Mouse (Mus musculus): ENCODE results near the gene Sec16a. TPM values are rescaled to one million over a fixed set of nuclear protein-coding genes. Genes with fewer than 3 reads are reported as not detected.
"Not testable (repeated sequence)": the region's sequence is repeated elsewhere in the genome, so short reads cannot be mapped to it uniquely, and the experiment has no call there.

Gene Sec16a
- total RNA-seq, 2 experiments from 2014 or later: 31.1 to 43.9 TPM

DNA sequence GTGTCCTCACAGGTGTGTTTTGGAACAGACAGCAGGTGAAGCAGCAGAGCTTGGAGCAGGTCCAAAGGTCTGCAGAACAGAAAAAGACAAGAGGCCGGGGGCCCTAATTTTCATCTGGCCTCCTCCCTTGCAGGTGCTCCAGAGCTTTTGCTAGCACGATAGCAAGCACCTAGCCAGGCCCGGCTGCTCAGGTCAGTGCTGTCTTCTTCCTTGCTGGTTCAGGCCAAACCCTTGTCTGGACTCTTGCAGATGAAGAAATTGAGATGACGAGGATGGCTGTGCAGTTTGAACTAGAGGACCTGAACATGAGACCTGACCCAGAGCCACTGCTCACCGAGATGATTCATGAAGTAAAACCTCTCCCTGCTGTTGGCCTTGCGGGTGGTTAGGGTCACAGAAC, 53.4 kb downstream of the Sec16a start:
- ATAC-seq (ENCODE audit: poor library complexity, severe bottlenecking): no peak

DNA sequence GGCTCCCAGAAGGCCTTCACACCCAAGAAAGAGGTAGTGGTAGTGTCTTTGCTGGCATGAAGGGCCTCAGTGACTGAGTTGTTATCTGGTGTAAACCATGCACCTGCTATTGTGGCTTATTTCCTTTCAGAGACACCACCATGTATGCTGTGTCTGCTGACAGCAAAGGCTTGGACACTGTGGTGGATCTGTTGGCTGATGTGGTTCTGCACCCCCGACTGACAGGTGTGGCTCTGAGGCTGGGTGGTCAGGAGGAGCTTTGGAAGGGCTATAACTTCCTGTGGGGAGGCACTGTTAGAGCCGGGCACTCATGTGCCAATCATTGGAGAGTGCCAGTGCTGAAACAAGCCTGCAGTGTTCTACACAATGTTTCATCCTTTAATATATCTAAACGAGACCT, 54.1 kb downstream of the Sec16a start:
- ATAC-seq (ENCODE audit: poor library complexity, severe bottlenecking): no peak

DNA sequence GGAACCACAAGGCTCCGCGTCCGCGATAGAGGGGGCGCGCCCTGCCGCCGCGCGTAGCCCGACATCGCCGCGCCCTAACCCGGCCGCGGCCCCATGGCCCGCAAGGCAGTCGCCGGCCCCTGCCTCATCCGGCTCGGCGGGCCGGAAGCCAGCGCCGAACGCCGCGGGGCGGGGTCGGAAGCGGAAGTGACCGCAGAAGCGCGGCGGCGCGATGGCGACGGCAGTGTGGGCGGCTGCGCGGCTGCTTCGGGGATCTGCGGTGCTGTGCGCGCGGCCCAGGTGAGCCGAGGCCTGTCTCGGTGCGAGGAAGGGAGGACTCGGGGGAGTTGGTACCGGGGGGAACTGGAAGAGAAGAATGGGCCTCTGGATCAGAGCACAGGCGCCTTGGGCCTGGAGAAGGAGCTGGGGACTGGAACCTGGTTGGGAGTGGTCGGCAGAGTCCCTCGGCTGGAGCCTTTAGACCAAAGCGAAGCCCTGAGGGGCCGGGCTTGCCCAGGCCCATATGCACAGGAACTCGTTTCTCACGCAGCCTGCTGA, 55.8 kb downstream of the Sec16a start, which contains the start of the genes Entr1 and Pmpca:
Gene Entr1, minus strand, starts transcription at position 163 of the 537 bp plus-strand sequence.
Gene Pmpca, plus strand, starts transcription at position 186 of the 537 bp plus-strand sequence.
- ATAC-seq (ENCODE audit: poor library complexity, severe bottlenecking): peak; percentile 97

DNA sequence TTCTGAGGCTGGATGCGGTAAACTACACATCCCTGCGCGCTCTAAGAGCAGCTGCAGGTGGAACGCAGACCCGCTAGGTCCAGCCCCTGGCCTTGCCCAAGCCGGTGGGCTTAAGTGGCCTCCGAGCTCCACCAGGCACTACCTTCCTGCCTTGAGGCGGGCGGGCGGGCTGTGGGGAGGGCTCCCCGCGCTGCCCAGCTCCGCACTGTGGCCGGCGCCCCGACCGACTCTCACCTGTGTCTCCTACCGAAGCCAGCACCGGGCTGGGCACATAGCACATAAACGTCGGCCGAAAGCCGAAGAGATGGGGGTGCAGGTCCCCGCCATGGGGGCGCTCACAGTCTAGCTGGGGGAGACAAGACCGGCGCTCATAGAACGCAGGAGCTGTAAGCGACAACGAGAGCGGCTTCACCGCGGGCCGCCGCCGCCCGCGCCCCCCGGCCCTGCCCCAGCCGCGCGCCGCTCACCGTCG, 56.3 kb downstream of the Sec16a start:
- peak; percentile 8 for ATAC-seq (ENCODE audit: poor library complexity, severe bottlenecking)

DNA sequence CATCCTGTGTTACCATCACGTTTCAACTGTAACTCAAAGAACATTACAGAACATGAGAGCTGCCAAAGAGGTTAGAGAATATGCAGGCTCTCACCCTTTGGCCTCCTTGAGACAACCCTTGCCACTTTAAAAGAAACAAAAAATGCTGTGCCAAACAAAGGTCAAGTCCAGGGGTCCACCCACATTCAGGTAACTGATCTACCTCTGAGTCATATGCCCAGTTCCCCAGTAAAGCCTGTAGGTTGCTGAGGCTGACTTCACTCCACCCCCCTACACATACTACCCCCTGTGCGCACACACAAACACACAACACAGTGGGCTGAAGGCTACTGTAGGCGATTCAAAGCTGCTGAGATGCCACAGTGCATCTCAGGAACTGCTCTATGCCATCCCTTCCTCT, 57.3 kb downstream of the Sec16a start:
- no peak for ATAC-seq (ENCODE audit: poor library complexity, severe bottlenecking)

DNA sequence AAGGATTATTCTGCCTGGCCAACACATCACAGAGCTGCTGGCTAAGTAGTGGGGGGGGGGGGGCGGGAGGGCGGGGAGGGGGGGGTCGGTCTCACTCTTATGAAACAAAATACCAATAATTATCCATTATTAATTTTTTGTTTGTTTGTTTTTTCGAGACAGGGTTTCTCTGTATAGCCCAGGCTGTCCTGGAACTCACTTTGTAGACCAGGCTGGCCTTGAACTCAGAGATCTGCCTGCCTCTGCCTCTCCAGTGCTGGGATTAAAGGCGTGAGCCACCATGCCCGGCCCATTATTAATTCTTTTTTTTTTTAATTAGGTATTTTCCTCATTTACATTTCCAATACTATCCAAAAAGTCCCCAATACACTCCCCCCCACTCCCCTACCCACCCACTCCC, 64.1 kb downstream of the Sec16a start:
- ATAC-seq (ENCODE audit: poor library complexity, severe bottlenecking): not testable (repeated sequence)

DNA sequence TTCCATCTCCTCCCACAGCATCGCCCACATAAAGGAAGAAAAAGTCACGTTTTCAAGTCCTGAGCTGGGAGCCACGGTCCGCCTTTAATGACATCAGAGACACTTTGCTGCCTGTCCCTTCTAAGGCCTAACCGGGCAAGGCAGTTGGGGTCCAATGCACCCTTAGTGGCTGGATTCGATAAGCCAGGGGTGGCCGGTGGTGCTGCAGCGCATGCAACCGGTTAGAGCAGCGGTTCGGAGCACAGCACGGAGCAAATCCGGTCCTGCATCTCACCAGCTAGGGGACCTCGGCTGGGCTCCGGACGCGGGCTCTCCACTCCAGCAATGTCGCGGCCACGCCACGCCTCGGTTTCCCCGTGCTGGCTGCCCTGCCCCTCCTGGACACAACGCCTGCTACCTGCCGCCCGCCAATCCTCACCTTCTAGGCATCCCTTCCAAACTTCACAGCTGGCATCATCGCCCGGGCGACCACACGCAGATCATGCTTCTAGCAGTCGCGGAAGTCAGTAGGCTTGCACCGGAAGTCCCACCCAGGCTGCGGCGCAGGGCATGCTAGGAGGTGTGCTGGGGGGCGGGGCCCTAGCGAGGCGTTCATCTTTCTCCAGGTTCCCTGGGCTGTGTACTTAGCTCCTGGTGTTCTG, 64.8 kb downstream of the Sec16a start, which contains the start of gene Snapc4:
Gene Snapc4, minus strand, starts transcription at position 523 of the 641 bp plus-strand sequence.
- peak; percentile 99 for ATAC-seq (ENCODE audit: poor library complexity, severe bottlenecking)

DNA sequence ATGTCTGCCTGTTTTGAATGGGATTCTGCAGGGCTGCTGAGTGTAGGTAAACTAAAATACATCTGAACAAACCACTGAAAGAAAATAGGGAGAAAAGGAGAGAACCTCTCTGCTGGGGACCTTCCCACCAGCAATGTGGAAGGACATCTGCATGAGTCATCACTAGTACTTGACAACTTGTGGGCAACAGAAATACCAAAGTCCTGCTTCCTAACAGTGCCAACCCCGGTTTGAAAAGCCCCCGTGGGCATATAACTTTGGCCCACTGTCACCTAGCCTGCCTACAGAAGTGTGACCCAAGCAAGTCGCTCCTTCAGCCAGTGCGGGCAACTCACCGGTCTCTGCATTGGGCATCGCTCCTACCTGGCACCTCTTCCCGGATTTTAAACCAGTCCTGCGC, 72.6 kb downstream of the Sec16a start:
- ATAC-seq (ENCODE audit: poor library complexity, severe bottlenecking): no peak

DNA sequence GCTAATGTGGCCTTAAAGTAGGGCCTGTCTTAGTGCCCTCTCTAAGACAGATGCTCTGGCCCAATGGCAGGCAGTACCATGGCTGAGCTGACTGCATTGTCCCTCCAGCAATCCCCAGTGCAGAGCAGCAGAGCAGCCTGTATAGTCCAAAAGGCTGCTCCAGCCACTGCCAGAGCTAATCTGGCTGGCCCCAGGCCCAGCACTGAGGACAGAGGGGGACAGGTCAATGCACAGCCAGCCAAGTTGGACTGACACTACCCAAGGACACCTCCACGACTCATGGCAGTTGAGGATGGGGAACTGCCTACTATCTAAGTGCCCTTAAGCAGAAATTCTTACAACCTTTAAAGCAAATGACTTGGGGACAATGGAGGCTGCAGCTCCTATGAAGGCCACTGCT, 76.4 kb downstream of the Sec16a start:
- ATAC-seq (ENCODE audit: poor library complexity, severe bottlenecking): no peak

DNA sequence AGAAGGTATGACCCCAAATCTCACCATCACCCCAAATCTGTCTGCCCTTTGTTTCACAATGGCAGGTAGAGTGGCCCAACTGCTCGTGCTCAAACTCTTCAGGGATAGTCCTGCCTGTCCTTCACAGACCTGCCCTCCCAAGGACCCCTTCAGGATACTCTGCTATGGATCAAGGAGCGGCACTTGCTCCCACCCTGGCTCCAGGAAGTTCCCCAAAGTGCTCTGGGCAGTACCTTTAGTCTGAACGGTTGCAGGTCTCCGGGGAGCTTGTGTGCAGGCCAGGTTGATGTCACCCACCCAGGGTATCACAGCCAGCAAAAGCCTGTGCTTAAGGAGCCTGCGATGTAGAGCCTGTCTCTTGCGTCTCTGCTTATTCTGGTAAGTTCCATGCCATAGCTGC, 77.1 kb downstream of the Sec16a start:
- ATAC-seq (ENCODE audit: poor library complexity, severe bottlenecking): no peak

DNA sequence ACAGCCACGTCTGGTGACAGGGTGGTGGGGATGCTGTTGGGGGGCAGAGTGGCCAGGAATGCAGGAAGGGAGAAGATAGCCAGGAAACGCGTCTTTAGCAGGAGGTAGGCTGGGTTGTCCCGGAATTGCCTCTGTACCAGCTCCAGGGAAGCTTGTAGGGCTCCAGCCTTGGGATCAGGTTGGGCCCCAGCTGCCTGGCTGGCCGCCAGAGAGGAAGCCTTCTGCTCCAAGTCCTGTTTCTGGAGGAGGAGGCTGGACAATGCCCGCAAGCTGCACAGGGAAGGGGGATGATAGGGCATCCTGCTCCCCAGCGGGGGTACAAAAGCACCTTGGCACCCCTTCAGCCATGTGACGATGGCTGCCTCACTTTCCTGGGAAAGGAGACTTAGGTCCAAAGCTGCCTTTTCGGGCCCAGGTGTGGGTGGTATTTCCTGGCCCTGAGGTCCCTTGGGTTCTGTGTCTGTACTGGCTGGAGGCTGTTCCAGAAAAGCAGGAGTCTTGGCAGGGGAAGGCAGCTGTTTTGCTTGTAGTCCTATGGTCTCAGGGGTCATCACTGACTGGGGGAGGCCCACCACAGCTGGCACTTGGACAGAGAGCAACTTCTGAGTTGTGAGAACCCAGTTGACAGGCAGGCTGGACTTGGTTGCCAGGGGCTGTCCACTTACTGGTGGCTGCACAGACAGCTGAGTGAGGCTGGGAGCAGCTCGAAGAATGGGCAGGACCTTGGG, 80.1 kb downstream of the Sec16a start:
- ATAC-seq (ENCODE audit: poor library complexity, severe bottlenecking): no peak

DNA sequence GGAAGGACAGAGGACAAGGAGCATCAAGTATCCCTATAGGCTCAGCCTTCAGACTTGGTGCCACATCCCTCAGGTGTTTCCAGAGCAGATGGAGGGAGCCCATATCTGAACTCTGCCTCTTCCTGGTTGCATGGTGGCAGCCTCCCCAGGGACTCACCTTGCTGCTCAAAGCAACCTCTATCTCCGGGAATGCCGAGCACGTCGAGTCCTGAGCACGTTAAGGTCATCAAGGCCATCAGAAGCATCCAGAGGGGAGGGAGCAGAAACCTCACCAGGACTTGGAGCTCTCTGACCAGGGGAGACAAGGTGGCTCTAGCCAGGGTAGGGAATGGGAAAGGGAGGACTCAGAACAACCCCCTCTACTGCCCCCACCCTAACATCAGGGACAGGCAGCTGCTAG, 81.5 kb downstream of the Sec16a start:
- ATAC-seq (ENCODE audit: poor library complexity, severe bottlenecking): no peak

DNA sequence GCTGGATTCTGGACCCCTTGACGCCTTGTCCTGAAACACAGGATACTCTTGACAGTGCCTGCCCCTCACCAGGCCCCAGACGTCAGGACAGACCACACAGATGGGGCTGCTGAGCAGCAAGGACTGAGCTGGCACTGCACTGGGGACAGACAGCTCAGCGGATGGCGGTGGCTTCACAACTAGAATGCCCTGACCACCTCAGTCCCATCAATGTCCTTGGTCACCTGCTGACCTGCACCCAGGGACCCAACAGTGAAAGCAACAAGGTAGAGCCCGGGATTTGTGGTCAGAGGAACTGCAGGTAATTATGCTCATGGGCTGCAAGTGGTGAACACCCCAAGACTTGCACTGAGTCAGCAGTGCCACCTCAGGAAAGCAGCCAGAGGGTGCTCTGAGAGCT, 82.0 kb downstream of the Sec16a start:
- ATAC-seq (ENCODE audit: poor library complexity, severe bottlenecking): no peak

DNA sequence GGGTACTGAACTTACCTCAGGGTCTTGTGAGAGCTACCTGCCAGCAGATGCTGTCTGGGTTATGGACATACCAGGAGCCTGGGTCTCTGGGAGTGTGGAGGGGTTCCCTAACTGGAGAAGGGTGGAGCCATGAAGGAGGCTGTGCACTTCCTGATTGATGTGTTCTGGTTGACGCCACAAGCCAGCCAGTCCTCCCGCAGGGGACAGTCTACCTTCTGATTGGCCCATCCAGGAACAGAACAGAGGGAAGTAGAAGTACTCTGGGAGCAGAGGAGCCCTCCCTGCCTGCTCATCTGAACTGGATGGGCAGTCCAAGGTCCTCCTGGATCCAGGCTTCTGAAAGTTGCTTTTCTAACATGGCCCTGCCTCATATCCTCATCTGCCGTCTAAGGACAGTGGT, 84.2 kb downstream of the Sec16a start, which contains the start of gene Card9:
Gene Card9, minus strand, starts transcription at position 147 of the 400 bp plus-strand sequence.
- ATAC-seq (ENCODE audit: poor library complexity, severe bottlenecking): peak; percentile 85

DNA sequence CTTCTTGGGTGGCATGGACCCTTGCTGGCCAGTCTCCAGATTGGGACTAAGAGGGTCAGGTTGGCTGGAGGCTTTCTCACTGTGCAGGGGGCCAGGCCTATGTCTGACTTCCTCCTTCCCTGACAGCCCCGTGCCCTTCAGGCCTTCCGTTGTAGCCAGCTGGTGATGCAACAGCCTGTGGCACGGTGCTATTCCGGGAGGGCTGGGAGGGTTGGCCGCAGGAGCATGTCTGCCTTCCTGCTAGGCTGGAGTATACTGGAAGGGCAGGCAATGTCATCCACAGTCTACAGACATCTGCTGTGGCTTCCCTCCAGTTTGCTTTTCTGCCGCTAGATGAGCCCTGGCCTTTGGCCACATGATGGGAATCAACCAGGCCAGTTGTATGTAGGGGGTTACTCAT, 85.0 kb downstream of the Sec16a start:
- ATAC-seq (ENCODE audit: poor library complexity, severe bottlenecking): peak; percentile 73

Other genes starting within 250 kb of the Sec16a start
- not detected in 2 replicates for gene Lhx3, start 236.9 kb downstream of the Sec16a start, total RNA-seq (2015)
- not detected in 2 replicates for gene Lhx3, start 236.9 kb downstream of the Sec16a start, total RNA-seq (2017)
- 3.5 and 4.7 TPM in 2 replicates for gene Qsox2, start 207.7 kb downstream of the Sec16a start, total RNA-seq (2015)
- gene Qsox2, start 207.7 kb downstream of the Sec16a start, total RNA-seq (2017): 1.9 and 2.5 TPM in 2 replicates
- not detected in 2 replicates for gene Ccdc187, start 150.7 kb downstream of the Sec16a start, total RNA-seq (2015)
- gene Ccdc187, start 150.7 kb downstream of the Sec16a start, total RNA-seq (2017): not detected in 2 replicates
- 1.9 and 2.4 TPM in 2 replicates for gene Gpsm1, start 129.7 kb downstream of the Sec16a start, total RNA-seq (2015)
- 2.2 and 4.0 TPM in 2 replicates for gene Gpsm1, start 129.7 kb downstream of the Sec16a start, total RNA-seq (2017)
- 4.4 and 5.8 TPM in 2 replicates for gene Dnlz, start 93.1 kb downstream of the Sec16a start, total RNA-seq (2015)
- 5.1 TPM in 2 replicates for gene Dnlz, start 93.1 kb downstream of the Sec16a start, total RNA-seq (2017)
- gene Card9, start 84.3 kb downstream of the Sec16a start, total RNA-seq (2015): 42.6 and 45.3 TPM in 2 replicates
- 141 and 169 TPM in 2 replicates for gene Card9, start 84.3 kb downstream of the Sec16a start, total RNA-seq (2017)
- 6.1 and 10.7 TPM in 2 replicates for gene Snapc4, start 64.6 kb downstream of the Sec16a start, total RNA-seq (2015)
- gene Snapc4, start 64.6 kb downstream of the Sec16a start, total RNA-seq (2017): 12.2 and 13.3 TPM in 2 replicates
- gene Entr1, start 55.9 kb downstream of the Sec16a start, total RNA-seq (2015): 62.2 and 76.5 TPM in 2 replicates
- gene Entr1, start 55.9 kb downstream of the Sec16a start, total RNA-seq (2017): 60.4 and 63.4 TPM in 2 replicates
- 26.4 and 27.1 TPM in 2 replicates for gene Pmpca, start 55.9 kb downstream of the Sec16a start, total RNA-seq (2015)
- 35.0 and 38.5 TPM in 2 replicates for gene Pmpca, start 55.9 kb downstream of the Sec16a start, total RNA-seq (2017)
- gene Inpp5e, start 36.0 kb downstream of the Sec16a start, total RNA-seq (2015): 13.2 and 17.0 TPM in 2 replicates
- 7.8 and 10.4 TPM in 2 replicates for gene Inpp5e, start 36.0 kb downstream of the Sec16a start, total RNA-seq (2017)
- 37.6 and 43.0 TPM in 2 replicates for gene Notch1, start 71.4 kb upstream of the Sec16a start, total RNA-seq (2015)
- 22.3 and 48.3 TPM in 2 replicates for gene Notch1, start 71.4 kb upstream of the Sec16a start, total RNA-seq (2017)
- gene Egfl7, start 134.8 kb upstream of the Sec16a start, total RNA-seq (2015): 1.6 and 3.1 TPM in 2 replicates
- gene Egfl7, start 134.8 kb upstream of the Sec16a start, total RNA-seq (2017): 3.7 and 3.9 TPM in 2 replicates
- gene Gm20532, start 141.4 kb upstream of the Sec16a start, total RNA-seq (2015): 0.36 TPM in 1 of 2 replicates, not detected in the other
- not detected in 2 replicates for gene Gm20532, start 141.4 kb upstream of the Sec16a start, total RNA-seq (2017)
- 37.0 and 41.9 TPM in 2 replicates for gene Agpat2, start 159.2 kb upstream of the Sec16a start, total RNA-seq (2015)
- gene Agpat2, start 159.2 kb upstream of the Sec16a start, total RNA-seq (2017): 38.1 and 43.6 TPM in 2 replicates
- 0.33 TPM in 1 of 2 replicates, not detected in the other for gene Fam69b, start 183.2 kb upstream of the Sec16a start, total RNA-seq (2015)
- gene Fam69b, start 183.2 kb upstream of the Sec16a start, total RNA-seq (2017): 0.11 and 0.33 TPM in 2 replicates
- gene Lcn4, start 226.1 kb upstream of the Sec16a start, total RNA-seq (2015): 0.96 TPM in 1 of 2 replicates, not detected in the other
- not detected in 2 replicates for gene Lcn4, start 226.1 kb upstream of the Sec16a start, total RNA-seq (2017)